Mouse (Mus musculus) embryonic facial prominence, embryonic 10.5 days (tissue): ENCODE measurements around the gene Nktr. TPM values are rescaled to one million over a fixed set of nuclear protein-coding genes. Genes with fewer than 3 reads are reported as not detected.
A peak's percentile ranks its signal among the peaks of the same experiment; 100 is the strongest.

Source experiments
- DNase-seq: peaks from one replicate; pipeline ENCODE4 v3.0.0-alpha.2; 2017; ENCODE audit warnings: low spot score
- H3K27ac ChIP-seq: fragments of 300-500 bp; sonication (generic); replicated peaks from 2 replicates; pipeline ENCODE4 v1.5.1; 2016; ENCODE audit warnings: mild to moderate bottlenecking
- H3K27me3 ChIP-seq: fragments of 300-500 bp; sonication (generic); replicated peaks from 2 replicates; pipeline ENCODE4 v1.6.1; 2016; ENCODE audit warnings: low read depth, mild to moderate bottlenecking; ENCODE audit not compliant: poor library complexity, severe bottlenecking
- H3K36me3 ChIP-seq: fragments of 300-500 bp; sonication (generic); replicated peaks from 2 replicates; pipeline ENCODE4 v1.6.1; 2016; ENCODE audit warnings: mild to moderate bottlenecking, moderate library complexity
- H3K4me1 ChIP-seq: fragments of 300-500 bp; sonication (generic); 2 replicates; pipeline ENCODE4 v1.6.1; 2016
- H3K4me3 ChIP-seq: fragments of 300-500 bp; sonication (generic); 2 replicates; pipeline ENCODE4 v1.5.1; 2016; ENCODE audit warnings: mild to moderate bottlenecking, moderate library complexity
- H3K9me3 ChIP-seq: fragments of 300-500 bp; sonication (generic); 2 replicates; pipeline ENCODE4 v1.6.1; 2016; ENCODE audit warnings: mild to moderate bottlenecking
- WGBS: fragments of 180-500 bp; shearing (Covaris S2); methylation state at CpG from one replicate; pipeline ENCODE4 v1.1.7; 2016; 5-methylcytosine and 5-hydroxymethylcytosine counted together
- polyA plus RNA-seq: library from polyadenylated mRNA; unstranded; fragments of >200 nt; fragmentation: Nextera tagmentation; extraction: Ambion mirVana; gene quantifications from 2 replicates; pipeline ENCODE4 v1.2.1, GENCODE M21; 2016

Nktr gene
- polyA plus RNA-seq, 1 experiment from 2014 or later = 62.9 TPM

DNA sequence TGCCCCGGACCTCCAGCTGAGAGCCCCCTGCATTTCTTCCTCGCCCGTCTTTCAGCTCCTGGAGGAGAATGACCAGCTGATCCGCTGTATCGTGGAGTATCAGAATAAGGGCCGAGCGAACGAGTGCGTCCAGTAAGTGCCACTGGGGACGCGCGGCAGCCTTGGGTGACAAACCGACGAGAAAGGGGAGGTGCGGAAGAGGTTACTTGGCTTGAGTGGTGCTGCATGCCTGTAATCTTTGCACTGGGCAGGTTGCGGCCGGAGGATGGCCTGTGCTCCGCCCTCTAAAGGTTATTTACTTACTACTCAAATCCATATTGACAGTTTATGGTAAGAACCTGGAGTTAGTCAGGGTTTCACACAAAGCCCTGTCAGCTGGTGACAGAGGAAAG, 8.4 kb upstream of the Nktr start:
- H3K36me3 ChIP-seq = peaks cover 22% of the 10 kb centered on the region
- H3K4me3 ChIP-seq = peak overlapping the region; percentile 96
- peaks cover 26% of the 10 kb centered on the region for H3K4me1 ChIP-seq
- H3K27ac ChIP-seq = peak overlapping the region; percentile 90
- no peak for DNase-seq
- no peaks in the 10 kb centered on the region for H3K27me3 ChIP-seq
- under 1% methylated on average over 18 of the region's 18 CpGs for WGBS
- H3K9me3 ChIP-seq = no peaks in the 10 kb centered on the region

DNA sequence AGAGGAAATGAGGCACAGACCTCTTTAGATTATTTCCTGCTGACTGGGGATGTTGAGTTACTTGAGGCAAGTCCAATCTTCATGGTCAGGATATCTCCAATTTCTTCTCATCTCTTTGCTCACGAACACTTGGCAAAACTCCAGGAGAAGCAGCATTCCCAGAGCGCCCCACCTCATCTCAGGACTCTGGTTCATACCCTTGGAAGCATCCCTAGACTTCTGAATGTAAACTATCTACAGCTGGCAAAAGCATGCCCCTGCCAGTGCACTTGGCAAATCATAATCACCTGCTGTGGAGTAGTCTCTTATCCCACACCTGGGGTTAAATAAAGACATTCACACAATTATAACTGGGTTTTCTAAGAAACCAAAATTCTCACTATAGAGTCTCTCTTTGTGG, 1.9 kb upstream of the Nktr start:
- Histone ChIP-seq H3K9me3 (0 out of 2 replicates have a peak, but pooled peaks cover 2% of the 10 kb centered on the region), H3K27me3 (no peaks in the 10 kb centered on the region), H3K4me3 (no peak overlapping the region), H3K36me3 (peaks cover 24% of the 10 kb centered on the region), H3K4me1 (peaks cover 21% of the 10 kb centered on the region), H3K27ac (no peak overlapping the region)
- 87% methylated on average over 2 of the region's 2 CpGs for WGBS
- DNase-seq = no peak

DNA sequence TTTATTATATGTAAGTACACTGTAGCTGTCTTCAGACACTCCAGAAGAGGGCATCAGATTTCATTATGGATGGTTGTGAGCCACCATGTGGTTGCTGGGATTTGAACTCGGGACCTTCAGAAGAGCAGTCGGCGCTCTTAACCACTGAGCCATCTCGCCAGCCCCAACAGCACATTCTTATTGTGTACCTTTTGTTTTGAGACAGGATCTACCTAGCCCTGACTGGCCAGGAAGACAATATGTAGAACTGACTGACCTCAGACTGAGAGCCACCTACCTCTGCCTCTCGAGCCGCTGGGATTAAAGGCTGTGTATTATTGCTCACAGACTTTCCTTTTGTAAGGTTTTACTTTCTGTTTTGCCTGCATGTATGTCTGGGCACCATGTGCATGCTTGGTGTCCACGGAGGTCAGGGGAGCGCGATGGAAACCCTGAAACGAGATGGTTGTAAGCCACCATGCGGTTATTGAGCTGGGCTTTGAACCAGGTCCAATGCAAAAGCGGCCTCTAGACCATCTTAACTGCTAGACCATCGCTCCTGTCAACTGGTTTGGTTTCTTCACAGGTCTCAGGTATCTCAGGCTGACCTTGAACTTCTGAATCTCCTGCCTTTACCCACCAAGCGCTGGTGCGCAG, 781 bp upstream of the Nktr start:
- no peak for DNase-seq
- WGBS = 66% methylated on average over 15 of the region's 15 CpGs

DNA sequence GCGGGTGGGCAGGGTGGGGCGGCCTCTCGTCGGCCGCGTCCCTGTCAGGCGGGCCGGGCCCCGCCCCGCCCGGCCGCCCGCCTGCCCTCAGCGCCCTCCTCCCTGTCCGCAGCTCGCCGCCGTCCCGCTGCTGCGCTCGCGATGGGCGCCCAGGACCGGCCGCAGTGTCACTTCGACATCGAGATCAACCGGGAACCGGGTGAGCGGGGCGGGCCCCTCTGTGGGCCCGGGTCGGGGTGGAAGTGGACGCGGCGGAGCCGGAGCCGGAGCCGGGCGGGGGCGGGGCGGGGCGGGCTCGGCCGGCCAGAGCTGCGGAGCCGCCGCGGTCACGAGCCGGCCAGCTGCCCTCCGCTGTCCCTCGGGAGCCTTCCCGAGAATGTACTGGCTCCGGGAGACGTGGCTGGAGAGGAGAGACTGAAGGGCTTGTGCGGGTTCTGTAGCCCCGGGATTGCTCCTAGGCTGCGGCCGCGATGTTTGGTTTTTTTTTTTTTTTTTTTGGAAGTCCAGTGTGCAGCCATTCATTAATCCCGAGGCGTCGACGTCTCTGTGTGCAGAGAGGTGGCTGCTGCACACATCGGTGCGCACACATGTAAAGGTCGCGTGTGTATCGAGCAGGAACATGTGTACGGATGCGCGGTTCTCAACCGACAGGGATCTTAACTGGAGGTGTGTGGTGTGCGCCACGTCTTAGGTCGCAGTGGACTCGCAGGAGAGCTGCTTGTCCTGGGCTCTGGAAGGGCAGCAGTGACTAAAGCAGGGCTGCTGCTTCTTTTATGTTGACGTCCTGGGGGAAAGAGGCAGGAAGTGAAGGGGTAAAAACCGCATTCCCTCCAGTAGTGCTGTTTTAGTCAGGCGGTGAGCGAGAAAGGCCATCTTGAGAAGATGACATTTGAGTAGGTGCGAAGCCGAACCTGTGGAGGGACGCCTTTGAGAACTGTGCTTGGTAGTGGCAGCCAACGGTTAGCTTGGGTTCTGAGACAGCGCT, 670 bp downstream of the Nktr start:
- Histone ChIP-seq H3K4me1 (peaks cover 18% of the 10 kb centered on the region), H3K27me3 (no peaks in the 10 kb centered on the region), H3K36me3 (peaks cover 4% of the 10 kb centered on the region), H3K27ac (peak overlapping the region; percentile 94), H3K4me3 (peak overlapping the region; percentile 75), H3K9me3 (0 out of 2 replicates have a peak, but pooled peaks cover 2% of the 10 kb centered on the region)
- DNase-seq = peak; percentile 59
- WGBS = under 1% methylated on average over 87 of the region's 87 CpGs

More for the DNA sequence above, 781 bp upstream of the Nktr start:
- peaks cover 12% of the 10 kb centered on the region for H3K36me3 ChIP-seq
- peaks cover 18% of the 10 kb centered on the region for H3K4me1 ChIP-seq
- 0 out of 2 replicates have a peak, but pooled peaks cover 2% of the 10 kb centered on the region for H3K9me3 ChIP-seq
- no peaks in the 10 kb centered on the region for H3K27me3 ChIP-seq
- peak overlapping the region; percentile 94 for H3K27ac ChIP-seq
- H3K4me3 ChIP-seq = peak overlapping the region; percentile 75

DNA sequence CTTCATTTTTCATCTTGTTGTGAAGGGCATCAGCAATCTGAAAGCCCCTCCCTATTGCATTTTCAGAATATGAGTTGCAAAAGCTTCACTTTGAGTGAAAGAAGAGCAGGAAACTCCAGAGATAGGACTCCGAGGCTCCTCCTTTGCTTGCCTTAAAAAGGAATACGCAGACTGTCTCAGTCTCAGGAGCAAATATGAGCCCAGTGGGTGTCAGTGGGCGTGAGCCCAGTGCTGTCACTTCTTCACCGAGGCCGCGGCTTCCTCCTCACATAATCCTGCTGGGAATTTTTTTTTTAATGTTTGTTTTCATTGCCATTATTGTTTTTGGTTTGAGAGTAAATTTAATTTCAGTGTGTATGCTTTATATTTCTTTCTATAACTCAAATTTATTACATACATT, 21.5 kb downstream of the Nktr start:
- WGBS = 92% methylated on average over 6 of the region's 6 CpGs
- no peak for DNase-seq
- no peak overlapping the region for H3K27ac ChIP-seq
- H3K4me3 ChIP-seq = no peak overlapping the region
- H3K9me3 ChIP-seq = no peaks in the 10 kb centered on the region
- no peaks in the 10 kb centered on the region for H3K27me3 ChIP-seq
- no peaks in the 10 kb centered on the region for H3K4me1 ChIP-seq
- H3K36me3 ChIP-seq = peaks cover 79% of the 10 kb centered on the region

DNA sequence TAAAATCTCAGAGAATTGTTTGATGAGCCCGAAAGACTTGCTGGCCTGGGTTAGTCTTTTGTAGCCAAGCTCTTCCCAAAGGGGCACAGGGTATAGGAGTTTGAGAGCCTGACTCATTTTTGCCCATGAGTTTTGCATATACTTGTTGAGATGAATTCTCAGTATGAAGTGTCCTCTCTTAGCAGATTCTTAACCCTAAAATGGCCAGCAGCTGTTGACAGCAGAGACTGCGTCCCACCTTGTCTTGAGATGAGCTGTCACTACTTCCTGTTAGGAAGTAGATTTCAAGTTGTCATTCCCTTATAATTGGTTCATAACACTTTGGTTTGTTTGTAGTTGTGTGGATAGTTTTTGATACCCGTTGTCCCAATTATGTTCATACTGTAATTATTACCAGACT, 22.2 kb downstream of the Nktr start:
- Histone ChIP-seq H3K4me3 (no peak overlapping the region), H3K27ac (no peak overlapping the region), H3K36me3 (peaks cover 79% of the 10 kb centered on the region), H3K4me1 (no peaks in the 10 kb centered on the region), H3K9me3 (no peaks in the 10 kb centered on the region), H3K27me3 (no peaks in the 10 kb centered on the region)
- 93% methylated on average over 3 of the region's 3 CpGs for WGBS
- no peak for DNase-seq

DNA sequence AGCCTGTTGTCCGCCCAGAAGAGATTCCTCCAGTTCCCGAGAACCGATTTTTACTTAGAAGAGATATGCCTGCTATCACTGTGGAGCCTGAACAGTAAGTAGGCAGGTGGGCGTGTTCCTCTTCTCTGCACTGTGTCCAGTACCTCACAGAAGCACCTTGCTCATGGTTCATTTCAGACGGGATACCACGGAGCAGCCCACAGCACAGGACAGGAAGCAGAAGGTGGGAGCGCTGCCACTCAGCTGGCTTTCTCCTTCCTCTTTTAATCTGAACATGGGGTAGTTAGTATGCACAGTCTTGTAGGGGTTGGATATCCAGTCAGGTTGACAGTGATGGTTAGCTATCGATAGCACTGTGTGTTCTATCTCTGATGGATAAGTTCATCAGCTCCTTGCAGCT, 25.1 kb downstream of the Nktr start:
- Histone ChIP-seq H3K27me3 (no peaks in the 10 kb centered on the region), H3K4me1 (no peaks in the 10 kb centered on the region), H3K4me3 (no peak overlapping the region), H3K36me3 (peaks cover 96% of the 10 kb centered on the region), H3K27ac (no peak overlapping the region), H3K9me3 (no peaks in the 10 kb centered on the region)
- WGBS = 91% methylated on average over 8 of the region's 8 CpGs
- DNase-seq = no peak

DNA sequence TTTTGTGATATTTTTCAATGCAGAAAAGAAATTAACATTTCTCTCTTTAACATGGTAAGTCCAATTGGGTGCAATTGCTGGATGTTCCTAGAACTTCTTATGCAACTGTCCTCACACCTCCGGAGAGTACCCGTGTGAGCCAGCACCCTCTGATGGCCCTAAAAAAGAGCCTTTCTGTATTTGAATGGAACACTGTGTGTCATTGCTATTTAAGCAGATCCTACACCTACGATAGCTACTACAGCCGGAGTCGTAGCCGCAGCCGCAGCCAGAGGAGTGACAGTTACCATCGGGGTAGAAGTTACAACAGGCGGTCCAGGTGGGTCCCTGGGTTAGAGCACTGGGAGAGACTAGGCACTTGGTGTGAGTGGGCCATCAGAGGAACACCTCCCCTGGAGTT, 33.8 kb downstream of the Nktr start:
- Histone ChIP-seq H3K27me3 (no peaks in the 10 kb centered on the region), H3K27ac (no peak overlapping the region), H3K4me3 (no peak overlapping the region), H3K36me3 (peaks cover 93% of the 10 kb centered on the region), H3K4me1 (peaks cover 5% of the 10 kb centered on the region), H3K9me3 (no peaks in the 10 kb centered on the region)
- DNase-seq = no peak
- WGBS = 95% methylated on average over 9 of the region's 9 CpGs

DNA sequence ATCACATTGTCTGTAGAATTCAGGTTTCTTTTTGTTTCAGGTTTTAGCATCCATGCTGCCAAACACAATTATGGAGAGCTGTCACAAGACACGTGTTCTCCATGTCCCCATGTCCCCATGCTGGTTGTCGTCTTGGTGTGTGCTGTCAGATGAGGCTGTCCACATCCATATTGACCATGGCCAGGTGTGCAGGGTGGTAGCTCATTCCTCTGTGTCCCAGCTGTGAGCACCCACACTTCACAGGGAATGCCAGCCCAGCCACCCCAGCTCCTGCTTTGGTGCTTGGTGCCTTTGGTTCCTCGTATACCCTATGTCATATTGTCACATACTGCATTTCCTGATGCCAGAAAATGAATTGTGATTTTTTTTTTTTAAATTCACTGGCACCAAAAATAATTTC, 35.7 kb downstream of the Nktr start:
- no peaks in the 10 kb centered on the region for H3K9me3 ChIP-seq
- no peak overlapping the region for H3K27ac ChIP-seq
- peaks cover 74% of the 10 kb centered on the region for H3K36me3 ChIP-seq
- H3K27me3 ChIP-seq = no peaks in the 10 kb centered on the region
- 94% methylated on average over 3 of the region's 3 CpGs for WGBS
- no peak overlapping the region for H3K4me3 ChIP-seq
- DNase-seq = no peak
- peaks cover 24% of the 10 kb centered on the region for H3K4me1 ChIP-seq

DNA sequence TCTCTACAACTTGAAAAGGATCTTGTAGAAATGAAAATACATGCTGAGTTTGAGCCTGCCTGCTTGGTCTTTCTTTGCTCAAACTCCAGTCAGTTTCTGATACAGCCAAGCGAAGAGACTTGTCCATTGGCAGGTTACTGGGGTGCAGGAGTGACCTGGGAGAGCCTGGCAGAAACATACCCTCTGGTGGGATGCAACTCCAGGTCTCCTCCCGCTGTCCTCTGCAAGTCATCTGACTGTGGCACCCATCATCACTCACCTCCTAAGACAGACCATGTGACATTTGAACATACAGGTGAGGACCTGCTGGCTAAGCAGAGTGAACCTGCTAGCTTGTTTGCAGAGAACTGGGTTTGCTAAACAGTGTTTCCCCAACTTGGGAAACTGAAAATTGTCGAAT, 37.8 kb downstream of the Nktr start:
- Histone ChIP-seq H3K4me3 (no peak overlapping the region), H3K9me3 (no peaks in the 10 kb centered on the region), H3K27me3 (no peaks in the 10 kb centered on the region), H3K36me3 (peaks cover 56% of the 10 kb centered on the region), H3K27ac (no peak overlapping the region), H3K4me1 (peaks cover 42% of the 10 kb centered on the region)
- DNase-seq = no peak
- WGBS = 85% methylated on average over 3 of the region's 3 CpGs

DNA sequence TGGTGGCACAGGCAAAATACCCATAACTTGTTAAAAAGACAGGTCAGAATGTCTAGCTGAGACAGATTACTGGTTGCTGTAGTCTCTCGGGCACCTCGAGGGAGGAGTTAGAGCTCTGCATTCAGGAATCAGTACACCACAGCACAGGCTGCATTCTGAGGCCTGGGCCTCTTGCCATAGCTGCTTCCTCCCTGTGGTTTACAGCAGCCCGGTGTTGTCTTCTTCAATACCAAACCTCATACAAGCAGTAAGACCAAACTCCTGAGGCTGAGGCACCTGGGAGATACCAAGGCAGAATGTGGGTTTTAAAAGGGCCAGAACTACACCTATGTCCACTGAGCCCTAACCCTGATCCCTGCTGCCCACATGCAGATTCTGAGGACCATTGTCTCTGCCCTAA, 38.5 kb downstream of the Nktr start:
- Histone ChIP-seq H3K9me3 (no peaks in the 10 kb centered on the region), H3K27ac (peak overlapping the region; percentile 35; the same call in 1 of the 2 replicates), H3K27me3 (no peaks in the 10 kb centered on the region), H3K36me3 (peaks cover 56% of the 10 kb centered on the region), H3K4me3 (peak overlapping the region; percentile 82; the same call in 1 of the 2 replicates), H3K4me1 (peaks cover 48% of the 10 kb centered on the region)
- peak; percentile 32 for DNase-seq
- WGBS = 72% methylated on average over 3 of the region's 3 CpGs

DNA sequence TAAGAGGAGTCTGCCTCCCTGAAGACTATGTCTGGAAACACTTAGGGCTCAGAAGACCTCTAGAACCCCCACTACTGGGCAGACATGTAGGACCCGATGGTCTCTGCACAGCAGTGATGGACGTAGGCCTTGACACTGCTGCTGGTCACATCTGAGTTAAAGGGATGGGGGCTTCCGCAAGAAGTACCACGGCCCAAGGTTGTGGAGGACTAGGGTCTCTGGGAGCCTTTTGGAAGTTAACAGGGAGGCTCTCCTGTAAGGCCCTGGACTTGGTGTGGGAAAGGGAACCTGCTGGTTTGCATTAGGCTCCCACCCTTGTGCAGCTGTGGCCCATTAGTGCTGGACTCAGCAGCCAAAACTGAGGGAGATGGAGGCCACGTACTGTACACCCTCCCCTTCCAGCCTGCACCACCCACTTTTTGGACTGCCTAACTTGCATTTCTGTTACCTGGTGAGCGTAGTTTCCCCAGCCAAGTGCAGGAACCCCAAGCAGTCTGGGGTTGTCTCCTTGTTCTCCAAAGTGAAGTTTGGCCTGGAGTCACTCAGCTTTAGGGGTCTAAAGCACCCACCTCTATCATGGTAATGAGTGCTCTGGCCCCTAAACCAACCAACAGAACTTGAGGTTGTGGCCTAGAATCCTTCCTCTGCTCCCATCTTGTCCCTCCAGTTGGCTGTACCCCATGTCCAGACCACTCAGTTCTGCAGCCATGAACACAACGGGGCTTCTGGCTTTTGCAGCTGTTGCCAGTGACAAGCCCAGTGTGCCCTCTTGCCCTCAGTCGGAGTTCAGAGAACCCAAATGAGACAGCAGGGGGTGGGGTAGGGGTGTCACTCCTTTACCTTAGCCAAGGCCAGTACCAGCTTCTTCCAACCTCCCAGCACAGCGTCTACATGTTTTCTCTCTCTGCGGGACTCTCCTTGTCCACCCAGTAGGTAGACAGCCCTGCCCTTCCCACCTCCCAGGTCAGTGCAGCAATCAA, 39.2 kb downstream of the Nktr start:
- DNase-seq = peak; percentile 72
- Histone ChIP-seq H3K4me3 (peak overlapping the region; percentile 82), H3K27me3 (no peaks in the 10 kb centered on the region), H3K9me3 (no peaks in the 10 kb centered on the region), H3K36me3 (peaks cover 56% of the 10 kb centered on the region), H3K4me1 (peaks cover 55% of the 10 kb centered on the region), H3K27ac (peak overlapping the region; percentile 35; the same call in 1 of the 2 replicates)
- WGBS = 42% methylated on average over 10 of the region's 10 CpGs
